Mouse (Mus musculus): ENCODE data around the gene Nav3. TPM values are rescaled to one million over a fixed set of nuclear protein-coding genes. Genes with fewer than 3 reads are reported as not detected.

Gene Nav3
- total and polyA plus RNA-seq, 2 experiments from 2014 or later, result 1.4 to 7.7 TPM

- Histone ChIP-seq H3K27me3 (ENCODE audit: control insufficient read depth, insufficient read depth, low read length) (no peaks in the 10 kb centered on the region), H3K36me3 (replicated peaks; ENCODE audit: control insufficient read depth, insufficient read depth, low read length) (no peaks in the 10 kb centered on the region), H3K4me1 (ENCODE audit: control insufficient read depth, insufficient read depth) (no peaks in the 10 kb centered on the region), H3K4me2 (ENCODE audit: low read depth, low read length) (no peak overlapping the region), H3K4me3 (ENCODE audit: low read depth, low read length) (no peak overlapping the region), H3K9ac (replicated peaks; ENCODE audit: low read depth, low read length) (no peak overlapping the region), H3K9me3 (replicated peaks; ENCODE audit: control insufficient read depth, low read length) (no peaks in the 10 kb centered on the region), H3K27ac (ENCODE audit: low read depth) (no peak overlapping the region)
- DNase-seq (ENCODE audit: low spot score), result no peak
- ATAC-seq (ENCODE audit: insufficient read depth, low read depth), result no peak
- TF ChIP-seq EP300 (IDR thresholded peaks at IDR 0.05; ENCODE audit: low read depth) (no peak), CTCF (IDR thresholded peaks at IDR 0.05; ENCODE audit: low read depth) (no peak)
- 78% methylated on average over 4 of the region's 4 CpGs for WGBS
Measured at GRCm38 (mm10) chr10:109847631-109848030, 608.4 kb downstream of the Nav3 start.

GRCm38 (mm10) chr10:109843661-109844060 is 612.3 kb downstream of the Nav3 start:
- no peak overlapping the region for H3K9ac ChIP-seq (replicated peaks; ENCODE audit: low read depth, low read length)
- ATAC-seq (ENCODE audit: insufficient read depth, low read depth) (no peak), DNase-seq (ENCODE audit: low spot score) (peak; percentile 25)
- no peak overlapping the region for H3K27ac ChIP-seq (ENCODE audit: low read depth)
- H3K4me2 ChIP-seq (ENCODE audit: low read depth, low read length), result no peak overlapping the region
- H3K4me3 ChIP-seq (ENCODE audit: low read depth, low read length), result no peak overlapping the region
- H3K9me3 ChIP-seq (replicated peaks; ENCODE audit: control insufficient read depth, low read length), result no peaks in the 10 kb centered on the region
- H3K27me3 ChIP-seq (ENCODE audit: control insufficient read depth, insufficient read depth, low read length), result no peaks in the 10 kb centered on the region
- no peaks in the 10 kb centered on the region for H3K4me1 ChIP-seq (ENCODE audit: control insufficient read depth, insufficient read depth)
- WGBS, result 53% methylated on average over 4 of the region's 4 CpGs
- H3K36me3 ChIP-seq (replicated peaks; ENCODE audit: control insufficient read depth, insufficient read depth, low read length), result no peaks in the 10 kb centered on the region
- no peak for TF ChIP-seq CTCF (IDR thresholded peaks at IDR 0.05; ENCODE audit: low read depth)

- DNase-seq (ENCODE audit: low spot score), result no peak
- TF ChIP-seq CTCF (IDR thresholded peaks at IDR 0.05; ENCODE audit: low read depth), result no peak
- TF ChIP-seq EP300 (IDR thresholded peaks at IDR 0.05; ENCODE audit: low read depth), result no peak
- Histone ChIP-seq H3K27ac (ENCODE audit: low read depth) (no peak overlapping the region), H3K4me2 (ENCODE audit: low read depth, low read length) (no peak overlapping the region), H3K9me3 (replicated peaks; ENCODE audit: control insufficient read depth, low read length) (no peaks in the 10 kb centered on the region), H3K27me3 (ENCODE audit: control insufficient read depth, insufficient read depth, low read length) (no peaks in the 10 kb centered on the region), H3K9ac (replicated peaks; ENCODE audit: low read depth, low read length) (no peak overlapping the region), H3K4me1 (ENCODE audit: control insufficient read depth, insufficient read depth) (no peaks in the 10 kb centered on the region), H3K36me3 (replicated peaks; ENCODE audit: control insufficient read depth, insufficient read depth, low read length) (no peaks in the 10 kb centered on the region), H3K4me3 (ENCODE audit: low read depth, low read length) (no peak overlapping the region)
- no peak for ATAC-seq (ENCODE audit: insufficient read depth, low read depth)
- WGBS, result 39% methylated on average over 18 of the region's 18 CpGs
Measured at GRCm38 (mm10) chr10:109832768-109833291, 623.2 kb downstream of the Nav3 start.

- H3K27me3 ChIP-seq (ENCODE audit: control insufficient read depth, insufficient read depth, low read length), result no peaks in the 10 kb centered on the region
- no peaks in the 10 kb centered on the region for H3K36me3 ChIP-seq (replicated peaks; ENCODE audit: control insufficient read depth, insufficient read depth, low read length)
- DNase-seq (ENCODE audit: low spot score) (no peak), ATAC-seq (ENCODE audit: insufficient read depth, low read depth) (no peak)
- H3K4me3 ChIP-seq (ENCODE audit: low read depth, low read length), result no peak overlapping the region
- no peak overlapping the region for H3K4me2 ChIP-seq (ENCODE audit: low read depth, low read length)
- no peaks in the 10 kb centered on the region for H3K4me1 ChIP-seq (ENCODE audit: control insufficient read depth, insufficient read depth)
- no peak for TF ChIP-seq CTCF (IDR thresholded peaks at IDR 0.05; ENCODE audit: low read depth)
- TF ChIP-seq EP300 (IDR thresholded peaks at IDR 0.05; ENCODE audit: low read depth), result no peak
- H3K9me3 ChIP-seq (replicated peaks; ENCODE audit: control insufficient read depth, low read length), result no peaks in the 10 kb centered on the region
- no peak overlapping the region for H3K9ac ChIP-seq (replicated peaks; ENCODE audit: low read depth, low read length)
- WGBS, result 59% methylated on average over 5 of the region's 5 CpGs
- H3K27ac ChIP-seq (ENCODE audit: low read depth), result no peak overlapping the region
Measured at GRCm38 (mm10) chr10:109806782-109807493, 649.1 kb downstream of the Nav3 start.

- H3K4me3 ChIP-seq (ENCODE audit: low read depth, low read length), result no peak overlapping the region
- no peak for DNase-seq (ENCODE audit: low spot score)
- no peaks in the 10 kb centered on the region for H3K9me3 ChIP-seq (replicated peaks; ENCODE audit: control insufficient read depth, low read length)
- no peak overlapping the region for H3K27ac ChIP-seq (ENCODE audit: low read depth)
- no peaks in the 10 kb centered on the region for H3K4me1 ChIP-seq (ENCODE audit: control insufficient read depth, insufficient read depth)
- H3K36me3 ChIP-seq (replicated peaks; ENCODE audit: control insufficient read depth, insufficient read depth, low read length), result no peaks in the 10 kb centered on the region
- ATAC-seq (ENCODE audit: insufficient read depth, low read depth), result no peak
- TF ChIP-seq EP300 (IDR thresholded peaks at IDR 0.05; ENCODE audit: low read depth) (no peak), CTCF (IDR thresholded peaks at IDR 0.05; ENCODE audit: low read depth) (no peak)
- no peak overlapping the region for H3K9ac ChIP-seq (replicated peaks; ENCODE audit: low read depth, low read length)
- no peak overlapping the region for H3K4me2 ChIP-seq (ENCODE audit: low read depth, low read length)
- H3K27me3 ChIP-seq (ENCODE audit: control insufficient read depth, insufficient read depth, low read length), result no peaks in the 10 kb centered on the region
Measured at GRCm38 (mm10) chr10:109803441-109803840, 652.6 kb downstream of the Nav3 start.

- no peak for DNase-seq (ENCODE audit: low spot score)
- H3K9ac ChIP-seq (replicated peaks; ENCODE audit: low read depth, low read length), result no peak overlapping the region
- H3K9me3 ChIP-seq (replicated peaks; ENCODE audit: control insufficient read depth, low read length), result no peaks in the 10 kb centered on the region
- H3K36me3 ChIP-seq (replicated peaks; ENCODE audit: control insufficient read depth, insufficient read depth, low read length), result no peaks in the 10 kb centered on the region
- H3K4me2 ChIP-seq (ENCODE audit: low read depth, low read length), result no peak overlapping the region
- TF ChIP-seq EP300 (IDR thresholded peaks at IDR 0.05; ENCODE audit: low read depth) (no peak), CTCF (IDR thresholded peaks at IDR 0.05; ENCODE audit: low read depth) (no peak)
- no peak overlapping the region for H3K27ac ChIP-seq (ENCODE audit: low read depth)
- 58% methylated on average over 1 of the region's 1 CpGs for WGBS
- no peaks in the 10 kb centered on the region for H3K4me1 ChIP-seq (ENCODE audit: control insufficient read depth, insufficient read depth)
- ATAC-seq (ENCODE audit: insufficient read depth, low read depth), result no peak
- no peaks in the 10 kb centered on the region for H3K27me3 ChIP-seq (ENCODE audit: control insufficient read depth, insufficient read depth, low read length)
- H3K4me3 ChIP-seq (ENCODE audit: low read depth, low read length), result no peak overlapping the region
Measured at GRCm38 (mm10) chr10:109802236-109802635, 653.8 kb downstream of the Nav3 start.
